Mouse (Mus musculus) embryonic stem cell, embryonic (primary cell): ENCODE measurements around the gene Uqcrh.

Experiments used
- CTCF ChIA-PET, 4 experiments: fragments of 300-600 bp in 2 of 4; fragments of 350-600 bp in 2 of 4; sonication (Branson Sonifier 250); formaldehyde crosslinking; loops; one replicate each; lab custom pipeline; 2022; ENCODE audit warnings: inconsistent platforms in 2 of 4; lab: Charles Lee
- POLR2A ChIA-PET, 4 experiments: fragments of 300-600 bp in 2 of 4; fragments of 350-600 bp in 2 of 4; sonication (Branson Sonifier 250); formaldehyde crosslinking; loops; one replicate each; lab custom pipeline; 2022; ENCODE audit warnings: antibody characterized with exemption in 4 of 4, inconsistent platforms in 1 of 4; lab: Charles Lee

The Uqcrh gene

DNA sequence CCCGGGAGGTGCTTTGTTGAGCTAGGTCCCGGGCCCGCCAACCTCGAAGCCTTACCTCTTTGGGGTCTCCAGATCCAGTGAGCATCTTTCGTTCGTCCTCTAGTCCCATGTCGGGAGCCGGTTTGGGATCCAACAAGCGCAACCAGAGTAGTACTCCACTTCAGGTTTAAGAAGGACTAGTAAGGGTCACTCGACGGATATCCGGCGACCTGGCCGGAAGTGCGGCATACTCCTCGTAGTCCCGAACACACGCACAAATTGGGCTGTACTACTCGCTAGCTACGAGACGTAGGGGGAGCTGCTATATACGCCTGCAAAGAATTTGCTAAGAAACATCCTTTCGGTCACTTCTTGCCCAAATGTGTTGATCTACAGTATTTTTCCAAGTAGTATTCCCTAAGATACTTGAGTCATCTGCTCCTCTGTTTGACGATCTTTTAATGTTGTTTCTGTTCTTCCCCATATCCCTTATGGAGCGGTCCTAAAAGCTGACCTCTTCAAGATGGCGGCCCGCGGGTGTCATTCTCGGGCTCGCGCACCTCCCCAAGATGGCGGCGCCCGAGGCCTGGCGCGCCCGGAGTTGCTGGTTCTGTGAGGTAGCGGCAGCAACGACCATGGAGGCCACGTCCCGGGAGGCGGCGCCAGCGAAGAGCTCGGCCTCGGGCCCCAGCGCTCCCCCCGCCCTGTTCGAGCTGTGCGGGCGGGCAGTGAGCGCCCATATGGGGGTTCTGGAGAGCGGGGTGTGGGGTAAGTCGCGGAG lies at the start of gene Uqcrh, which contains the start of gene Lrrc41:
Uqcrh (minus strand) TSS at position 211 of the 760 bp plus-strand sequence.
Lrrc41 (plus strand) TSS at position 409 of the 760 bp plus-strand sequence.
- CTCF ChIA-PET, result interaction anchor here in 2 of 4 experiments (0.6 to 3.0 kb wide), 11 partner anchors 9 to 639 kb away, joined by 3 to 11 read pairs (median 3); partner anchors contain the start of genes Nsun4 (in 2 of the 2), Pomgnt1 (in 1 of the 2) and Rad54l (in 1 of the 2)
- POLR2A ChIA-PET, result interaction anchor here (0.5 to 5.5 kb wide), 72 partner anchors 8 to 1081 kb away, joined by 3 to 79 read pairs (median 4); partner anchors contain the start of genes Nsun4 (in 4 of the 4), Pomgnt1 (in 3 of the 4), Rad54l (in 3 of the 4) and Faah (in 2 of the 4)

GRCm38 (mm10) chr4:116123602-116124519 lies 49.0 kb upstream of the Uqcrh start, which contains the start of the genes Rad54l and Pomgnt1:
Rad54l (minus strand) TSS chr4:116123690.
Pomgnt1 (plus strand) TSS chr4:116123840.
- POLR2A ChIA-PET, result interaction anchor here (0.5 to 6.0 kb wide), 91 partner anchors 8 to 825 kb away, joined by 3 to 47 read pairs (median 4); partner anchors contain the start of genes Gpbp1l1 (in 3 of the 4), Lrrc41 (in 3 of the 4), Nsun4 (in 3 of the 4) and Pik3r3 (in 3 of the 4)
- CTCF ChIA-PET, result interaction anchor here (0.7 to 2.2 kb wide), 10 partner anchors 11 to 97 kb away, joined by 3 to 8 read pairs (median 4); partner anchors contain the start of genes Lrrc41 (in 1 of the 4), Tspan1 (in 1 of the 4) and Uqcrh (in 1 of the 4)

DNA sequence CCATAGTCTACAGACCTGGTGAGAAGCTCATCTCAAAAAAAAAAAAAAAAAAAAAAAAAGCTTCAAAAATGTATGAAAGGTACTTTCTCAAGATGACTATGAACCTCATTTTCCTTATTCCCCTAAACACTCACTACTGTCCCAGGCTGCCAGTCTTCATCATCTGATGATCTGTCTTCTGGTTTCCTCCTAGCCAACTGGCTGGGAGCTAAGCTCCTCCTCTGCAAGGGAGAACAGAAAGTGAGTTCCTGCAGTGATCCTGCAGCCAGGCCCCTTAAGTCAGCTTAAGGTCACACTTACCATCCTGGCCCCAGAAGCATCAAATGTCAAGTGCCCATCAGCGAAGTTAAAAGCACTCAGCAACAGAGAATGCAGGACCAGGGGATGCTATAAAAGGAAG lies 47.9 kb upstream of the Uqcrh start:
- ChIA-PET CTCF (interaction anchor here in 3 of 4 experiments (0.5 to 2.2 kb wide), 8 partner anchors 12 to 1432 kb away, joined by 3 to 8 read pairs (median 6); partner anchors contain the start of genes Lrrc41 (in 1 of the 3) and Uqcrh (in 1 of the 3)), POLR2A (interaction anchor here (0.6 to 6.0 kb wide), 42 partner anchors 8 to 505 kb away, joined by 3 to 47 read pairs (median 10); partner anchors contain the start of genes Gpbp1l1 (in 3 of the 4), Lrrc41 (in 3 of the 4), Uqcrh (in 3 of the 4) and Nsun4 (in 2 of the 4))

DNA sequence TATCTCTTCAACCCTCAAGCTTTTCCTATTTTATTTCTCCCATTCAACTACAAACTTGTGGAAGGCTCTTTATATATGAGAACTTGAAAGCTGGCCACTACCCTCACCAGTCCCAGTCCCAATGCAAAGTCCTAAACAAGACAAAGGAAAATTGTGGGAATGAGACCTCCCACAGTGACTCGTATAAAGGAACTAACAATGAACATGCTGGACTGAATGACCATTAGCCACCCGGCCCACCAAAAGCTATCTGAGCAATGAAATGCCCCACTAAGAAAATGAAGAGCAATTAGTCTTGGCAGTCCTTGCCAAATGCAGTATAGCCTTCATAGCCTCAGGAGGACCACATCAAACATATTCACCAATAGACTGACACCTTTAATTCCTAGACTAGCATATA lies 36.6 kb upstream of the Uqcrh start:
- ChIA-PET POLR2A (interaction anchor here in 3 of 4 experiments (0.6 to 1.6 kb wide), 7 partner anchors 10 to 58 kb away, joined by 3 to 6 read pairs (median 4); partner anchors contain the start of genes Pomgnt1 (in 2 of the 3), Rad54l (in 2 of the 3) and Nsun4 (in 1 of the 3)), CTCF (interaction anchor here in 2 of 4 experiments (0.6 kb wide), 2 partner anchors 24 to 107 kb away, joined by 4 to 6 read pairs; no protein-coding TSS in a partner anchor)

GRCm38 (mm10) chr4:116110695-116111094 lies 35.8 kb upstream of the Uqcrh start:
- ChIA-PET POLR2A (interaction anchor here in 3 of 4 experiments (0.5 to 1.6 kb wide), 5 partner anchors 9 to 57 kb away, joined by 3 to 6 read pairs (median 4); partner anchors contain the start of genes Nsun4 (in 1 of the 3), Pomgnt1 (in 1 of the 3) and Rad54l (in 1 of the 3)), CTCF (no interaction called here)

GRCm38 (mm10) chr4:116105278-116105677 lies 30.4 kb upstream of the Uqcrh start:
- ChIA-PET POLR2A (interaction anchor here in 2 of 4 experiments (1.8 to 4.0 kb wide), 5 partner anchors 17 to 26 kb away, joined by 5 to 26 read pairs (median 10); partner anchors contain the start of genes Pomgnt1 (in 1 of the 2) and Rad54l (in 1 of the 2)), CTCF (interaction anchor here in 1 of 4 experiments (0.7 kb wide), 1 partner anchor 71 kb away, joined by 3 read pairs; no protein-coding TSS in a partner anchor)

DNA sequence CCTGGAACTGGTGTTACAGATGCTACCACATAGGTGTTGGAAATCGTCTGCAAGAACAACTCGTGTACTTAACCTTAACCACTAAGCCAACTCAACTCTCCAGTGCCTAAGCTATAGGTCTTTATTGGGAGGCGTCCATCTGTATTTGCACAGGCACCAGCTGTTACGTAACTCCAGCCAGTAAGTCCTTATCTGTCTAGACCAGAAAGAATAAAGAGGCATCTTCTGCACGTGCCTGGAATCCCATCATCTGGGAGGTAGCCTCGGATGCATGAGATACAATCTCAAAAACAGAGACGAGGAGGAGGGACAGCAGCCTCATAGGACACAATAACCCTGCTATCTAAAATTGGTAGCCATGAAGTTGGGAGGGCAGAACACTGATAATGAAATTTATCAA lies 26.1 kb upstream of the Uqcrh start:
- CTCF ChIA-PET, result no interaction called here
- POLR2A ChIA-PET, result interaction anchor here in 3 of 4 experiments (0.8 to 3.6 kb wide), 11 partner anchors 9 to 49 kb away, joined by 3 to 14 read pairs (median 4); partner anchors contain the start of genes Lrrc41 (in 3 of the 3), Uqcrh (in 3 of the 3), Nsun4 (in 1 of the 3) and Pomgnt1 (in 1 of the 3)

DNA sequence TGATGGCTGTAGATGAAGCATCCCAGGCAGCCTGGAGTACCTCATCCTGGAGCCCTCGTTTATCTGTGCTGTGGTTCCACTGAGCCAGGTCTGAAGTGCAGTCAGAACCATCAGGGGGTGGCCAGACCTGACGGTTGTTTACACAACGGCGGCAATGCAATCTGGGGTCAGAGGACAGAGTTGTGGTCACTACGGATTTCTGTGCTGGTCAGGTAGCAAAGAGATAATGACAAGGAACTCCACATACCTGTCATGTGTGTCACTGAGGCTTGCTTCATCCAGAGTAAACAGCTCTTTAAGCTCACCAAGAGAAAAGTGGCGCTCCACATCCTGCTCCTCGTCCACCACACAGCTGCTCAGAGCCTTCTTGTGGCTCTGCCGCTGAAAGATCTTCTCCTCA lies 22.3 kb upstream of the Uqcrh start:
- POLR2A ChIA-PET, result interaction anchor here in 2 of 4 experiments (1.7 to 3.3 kb wide), 3 partner anchors 8 to 22 kb away, joined by 4 to 20 read pairs (median 8); partner anchors contain the start of genes Lrrc41 (in 1 of the 2) and Uqcrh (in 1 of the 2)

DNA sequence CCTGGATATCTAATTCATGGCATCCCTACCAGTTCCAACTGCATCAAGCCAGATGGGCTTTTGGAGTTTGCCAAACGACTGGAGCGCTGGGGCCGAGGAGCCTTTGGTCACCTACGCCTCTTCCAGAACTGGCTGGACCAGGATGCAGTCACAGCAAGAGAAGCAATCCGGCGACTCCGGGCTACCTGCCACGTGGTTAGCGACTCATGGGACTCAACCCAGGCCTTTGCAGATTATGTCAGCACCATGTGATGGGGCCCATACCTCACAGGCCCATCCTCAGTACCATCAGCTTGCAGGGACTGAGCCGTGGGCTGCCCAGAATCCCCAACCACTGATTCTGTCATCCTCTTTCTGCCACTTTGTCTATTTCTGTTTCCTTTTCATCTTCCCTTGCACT lies 21.4 kb upstream of the Uqcrh start:
- ChIA-PET CTCF (no interaction called here), POLR2A (interaction anchor here in 2 of 4 experiments (0.5 to 1.9 kb wide), 4 partner anchors 7 to 22 kb away, joined by 3 to 4 read pairs (median 4); partner anchors contain the start of genes Lrrc41 (in 1 of the 2) and Uqcrh (in 1 of the 2))

More for the DNA sequence above, 22.3 kb upstream of the Uqcrh start:
- CTCF ChIA-PET, result interaction anchor here in 1 of 4 experiments (0.5 kb wide), 1 partner anchor 80 kb away, joined by 3 read pairs; no protein-coding TSS in a partner anchor

DNA sequence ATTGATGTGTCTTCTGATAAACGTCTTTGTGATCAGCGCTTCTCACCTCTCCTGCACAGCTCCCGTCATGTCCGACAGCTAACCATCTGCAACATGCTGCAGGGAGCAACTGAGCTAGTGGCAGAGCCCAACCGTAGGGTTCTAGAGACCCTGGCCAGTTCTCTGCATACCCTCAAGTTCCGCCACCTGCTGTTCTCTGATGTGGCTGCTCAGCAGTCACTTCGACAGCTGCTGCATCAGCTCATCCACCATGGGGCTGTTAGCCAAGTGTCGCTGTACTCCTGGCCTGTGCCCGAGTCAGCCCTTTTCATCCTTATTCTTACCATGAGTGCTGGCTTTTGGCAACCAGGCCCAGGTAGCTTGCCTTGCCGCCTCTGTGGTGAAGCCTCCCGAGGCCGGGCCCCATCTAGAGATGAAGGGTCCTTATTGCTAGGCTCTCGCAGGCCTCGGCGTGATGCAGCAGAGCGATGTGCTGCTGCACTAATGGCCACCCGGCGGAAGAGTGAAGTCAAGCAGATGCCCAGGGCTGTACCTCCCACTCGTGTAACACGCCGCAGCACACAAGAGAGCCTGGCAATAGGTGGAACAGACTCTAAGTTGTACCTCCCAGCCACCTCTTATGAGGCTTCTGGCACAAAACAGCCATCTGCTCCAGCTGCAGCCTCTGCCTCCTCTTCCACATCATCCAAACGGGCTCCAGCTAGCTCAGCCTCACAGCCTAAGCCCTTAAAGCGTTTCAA lies 13.8 kb upstream of the Uqcrh start:
- CTCF ChIA-PET, result interaction anchor here in 2 of 4 experiments (0.6 to 1.3 kb wide), 4 partner anchors 14 to 541 kb away, joined by 3 read pairs; partner anchors contain the start of genes Lrrc41 (in 1 of the 2) and Uqcrh (in 1 of the 2)

DNA sequence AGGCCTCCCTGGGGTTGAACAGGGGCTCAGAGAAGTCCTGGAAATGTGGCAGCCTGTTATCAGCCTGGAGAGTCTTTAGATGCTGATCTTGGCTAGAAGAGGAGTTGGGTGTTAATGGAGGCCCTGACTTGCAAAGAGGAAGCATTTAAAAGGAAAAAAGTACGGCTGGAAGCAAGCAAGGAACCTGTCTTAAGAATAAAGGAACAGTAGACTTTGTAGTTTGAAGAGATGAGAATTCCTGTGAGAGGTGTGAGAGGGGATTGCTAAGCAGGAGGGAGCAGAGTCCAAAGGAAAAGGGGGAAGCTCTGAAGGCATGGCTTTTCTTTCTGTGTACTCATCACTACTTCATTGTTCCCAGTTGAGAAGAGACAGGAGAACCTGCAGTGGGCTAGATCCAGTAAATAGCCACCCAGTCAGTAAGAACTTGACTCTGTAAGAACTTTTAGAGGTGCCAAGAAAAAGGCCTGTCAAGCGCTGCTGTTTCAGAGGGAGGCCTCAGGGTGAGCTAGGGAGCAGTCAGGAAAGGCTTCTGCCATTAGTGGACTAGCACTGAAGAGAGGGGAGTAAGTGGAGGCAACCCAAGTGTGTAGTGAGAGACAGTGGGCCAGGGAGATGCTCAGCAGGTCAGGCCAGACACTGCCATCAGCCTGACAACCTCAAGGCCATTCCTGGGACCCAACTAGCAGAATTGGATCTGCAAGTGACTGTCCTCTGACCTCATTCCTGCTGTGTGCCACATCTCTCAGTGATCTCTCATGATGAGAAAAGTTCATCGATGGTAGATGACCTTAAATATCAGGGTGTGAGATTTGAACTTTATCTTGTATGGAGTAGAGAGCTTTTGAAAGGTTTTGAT lies 2.6 kb upstream of the Uqcrh start:
- CTCF ChIA-PET, result interaction anchor here in 1 of 4 experiments (0.9 kb wide), 1 partner anchor 93 kb away, joined by 10 read pairs; no protein-coding TSS in a partner anchor
- POLR2A ChIA-PET, result interaction anchor here in 2 of 4 experiments (0.6 to 5.5 kb wide), 6 partner anchors 11 to 1509 kb away, joined by 3 to 72 read pairs (median 8); partner anchors contain the start of gene Nsun4 (in 2 of the 2)

More for the DNA sequence above, 13.8 kb upstream of the Uqcrh start:
- POLR2A ChIA-PET, result interaction anchor here in 3 of 4 experiments (0.5 to 10.8 kb wide), 28 partner anchors 9 to 588 kb away, joined by 3 to 79 read pairs (median 6); partner anchors contain the start of genes Lrrc41 (in 3 of the 3), Nsun4 (in 3 of the 3), Uqcrh (in 3 of the 3) and Pomgnt1 (in 2 of the 3)

- ChIA-PET CTCF (interaction anchor here in 1 of 4 experiments (3.0 kb wide), 1 partner anchor 23 kb away, joined by 11 read pairs; the partner anchor contains the start of gene Nsun4), POLR2A (interaction anchor here (0.8 to 5.5 kb wide), 25 partner anchors 8 to 609 kb away, joined by 3 to 79 read pairs (median 10); partner anchors contain the start of genes Nsun4 (in 3 of the 4), Pik3r3 (in 2 of the 4), Pomgnt1 (in 2 of the 4) and Rad54l (in 2 of the 4))
Measured at GRCm38 (mm10) chr4:116076369-116077231, 1.7 kb upstream of the Uqcrh start.
